Mouse (Mus musculus) kidney, postnatal 14 days (tissue): ENCODE data around the gene Amhr2.

Source experiments
- DNase-seq: peaks from one replicate; pipeline ENCODE4 v3.0.0; 2022; ENCODE audit warnings: mixed read lengths

Amhr2 gene

DNA sequence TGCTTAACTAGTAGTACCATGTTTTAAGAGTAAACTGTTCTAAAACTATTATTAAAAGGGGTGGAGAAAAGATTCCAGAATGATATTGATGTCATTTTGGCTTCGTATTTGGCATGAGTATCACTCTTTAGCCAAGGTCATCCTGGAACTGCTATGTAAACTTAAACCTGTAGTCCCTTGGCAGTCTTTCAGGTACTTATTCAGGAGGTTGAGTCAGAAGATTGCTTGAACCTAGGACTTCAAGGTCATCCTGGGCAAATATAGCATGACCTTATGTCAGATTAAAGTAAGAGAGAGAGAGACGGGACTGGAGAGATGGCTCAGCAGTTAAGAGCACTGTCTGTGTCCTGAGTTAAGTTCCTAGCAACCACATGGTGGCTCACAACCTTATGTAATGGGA lies 20.5 kb upstream of the Amhr2 start:
- no peak for DNase-seq

- no peak for DNase-seq
These were observed 18.2 kb upstream of the Amhr2 start for GRCm38 (mm10) chr15:102426963-102427362.

DNA sequence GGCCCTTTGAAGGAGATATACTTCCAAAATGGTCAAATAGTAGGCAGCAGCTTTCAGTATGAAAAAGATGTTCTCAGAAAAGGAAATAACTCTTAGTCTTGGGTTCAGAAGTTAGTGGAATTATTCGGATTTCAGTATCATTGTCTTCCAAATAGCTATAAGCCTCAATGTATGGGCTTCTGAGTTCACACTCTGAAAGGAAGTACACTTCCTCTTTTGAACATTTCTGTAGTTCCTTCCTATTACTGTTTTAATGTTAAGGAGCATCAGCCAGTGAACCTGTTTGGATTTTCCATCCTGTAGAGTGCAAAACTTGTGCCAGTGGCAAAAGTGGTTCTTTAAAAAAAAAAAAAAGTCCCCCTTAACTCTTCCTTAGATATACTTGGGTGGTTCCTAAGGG lies 13.1 kb upstream of the Amhr2 start:
- no peak for DNase-seq

- no peak for DNase-seq
These were observed 12.0 kb upstream of the Amhr2 start for GRCm38 (mm10) chr15:102433173-102433572.

- DNase-seq: peak; percentile 87
These were observed 2.7 kb upstream of the Amhr2 start for GRCm38 (mm10) chr15:102442490-102442889.

DNA sequence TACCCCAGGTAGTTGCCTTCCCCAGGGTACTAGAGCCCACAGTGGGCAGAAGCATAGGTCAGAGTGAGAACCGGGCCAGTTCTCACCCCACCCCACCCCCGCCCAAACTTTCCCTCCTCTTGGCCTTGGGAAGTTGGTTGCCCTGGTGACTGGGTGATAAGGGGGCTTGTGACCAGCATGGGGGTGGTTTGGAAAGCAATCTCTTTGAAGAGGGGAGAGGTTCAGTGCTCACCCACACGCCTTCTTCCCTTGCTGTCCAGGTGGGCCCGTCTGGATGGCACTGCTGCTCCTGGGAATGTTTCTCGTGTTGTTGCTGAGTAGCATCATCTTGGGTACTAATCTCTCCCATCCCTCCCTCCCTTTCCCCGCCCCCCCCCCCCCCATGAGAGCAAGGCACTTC lies 1.3 kb downstream of the Amhr2 start:
- no peak for DNase-seq

DNA sequence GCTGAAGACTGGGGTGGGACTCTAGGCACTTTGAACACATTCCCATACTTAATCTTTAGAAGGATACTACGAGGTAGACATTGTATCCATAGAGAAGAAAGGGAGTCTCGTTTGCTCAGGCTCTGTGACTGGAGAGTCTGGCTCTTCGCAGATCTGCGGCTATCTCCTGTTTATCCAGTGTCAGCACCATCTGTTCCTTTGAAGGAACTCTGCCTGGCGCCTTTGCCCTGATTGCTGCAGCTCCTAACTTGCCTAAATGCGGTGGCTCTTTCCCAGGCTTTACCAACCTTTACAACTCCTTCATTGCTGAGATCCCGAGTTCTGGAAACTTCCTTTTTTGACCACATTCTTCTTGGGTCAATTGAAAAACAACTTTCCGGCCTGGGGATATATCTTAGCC lies 4.2 kb downstream of the Amhr2 start:
- no peak for DNase-seq

GRCm38 (mm10) chr15:102450928-102451327 lies 5.8 kb downstream of the Amhr2 start:
- DNase-seq: peak; percentile 29

GRCm38 (mm10) chr15:102451666-102452430 lies 6.7 kb downstream of the Amhr2 start:
- no peak for DNase-seq

DNA sequence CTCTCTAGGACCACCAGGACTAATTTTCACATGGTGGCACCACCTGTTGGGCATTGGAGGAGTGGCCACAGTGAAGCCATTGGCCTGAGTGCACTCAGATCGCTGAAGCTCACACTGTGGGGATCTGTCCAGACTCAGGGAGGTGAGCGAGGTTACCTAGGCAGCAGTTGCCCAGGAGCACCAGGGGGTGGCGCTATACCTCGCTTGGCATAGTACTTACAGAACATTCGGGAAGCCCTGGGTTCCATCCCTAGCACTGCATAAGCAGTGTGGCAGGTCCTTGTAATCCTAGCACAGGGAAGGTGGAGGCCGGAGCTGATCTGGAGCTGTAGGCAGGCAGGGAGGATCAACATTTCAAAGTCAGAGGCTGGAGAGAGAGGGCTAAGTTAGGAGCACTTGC lies 10.8 kb downstream of the Amhr2 start:
- no peak for DNase-seq

GRCm38 (mm10) chr15:102458050-102458736 lies 13.0 kb downstream of the Amhr2 start:
- DNase-seq: no peak

- DNase-seq: peak; percentile 96
These were observed 13.7 kb downstream of the Amhr2 start, which contains the start of gene Prr13 for GRCm38 (mm10) chr15:102458904-102459317. Gene Prr13 (plus strand): TSS chr15:102459028.

DNA sequence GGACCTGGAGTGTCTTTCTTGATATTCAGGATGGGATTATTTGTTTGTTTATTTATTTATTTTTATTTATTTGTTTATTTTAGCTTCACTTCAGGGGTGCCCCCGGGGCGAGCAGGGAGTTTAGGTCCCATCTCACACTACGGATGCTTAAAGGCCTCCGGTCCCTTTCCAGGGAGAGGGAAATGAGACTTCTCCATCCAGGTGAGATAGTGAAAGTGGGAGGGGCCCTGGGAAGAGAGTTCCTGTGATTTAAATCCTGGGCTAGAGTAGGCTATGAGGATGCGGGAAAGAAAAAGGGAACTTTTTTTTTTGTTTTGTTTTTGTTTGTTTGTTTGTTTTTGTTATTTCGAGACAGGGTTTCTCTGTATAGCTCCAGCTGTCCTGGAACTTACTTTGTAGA lies 14.2 kb downstream of the Amhr2 start:
- DNase-seq: no peak

- no peak for DNase-seq
These were observed 14.7 kb downstream of the Amhr2 start for GRCm38 (mm10) chr15:102459847-102460246.

DNA sequence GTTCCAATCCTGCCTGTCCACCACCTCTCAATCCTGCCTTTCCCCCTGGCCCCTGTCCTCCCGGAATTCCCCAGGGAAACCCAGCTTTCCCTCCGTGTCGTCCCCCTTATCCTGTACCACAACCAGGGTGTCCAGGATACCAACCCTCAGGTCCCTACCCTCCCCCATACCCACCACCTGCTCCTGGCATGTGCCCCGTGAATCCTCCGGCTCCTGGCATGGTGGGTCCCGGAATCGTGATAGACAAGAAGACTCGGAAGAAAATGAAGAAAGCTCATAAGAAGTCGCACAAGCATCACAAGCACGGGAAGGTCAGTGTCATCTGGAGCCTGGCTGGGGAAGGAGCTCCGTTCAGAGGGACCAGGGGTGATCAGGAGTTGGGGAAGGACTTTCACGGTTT lies 15.2 kb downstream of the Amhr2 start:
- DNase-seq: no peak

GRCm38 (mm10) chr15:102460971-102461370 lies 15.8 kb downstream of the Amhr2 start:
- DNase-seq: no peak

GRCm38 (mm10) chr15:102461430-102462075 lies 16.4 kb downstream of the Amhr2 start:
- DNase-seq: no peak

DNA sequence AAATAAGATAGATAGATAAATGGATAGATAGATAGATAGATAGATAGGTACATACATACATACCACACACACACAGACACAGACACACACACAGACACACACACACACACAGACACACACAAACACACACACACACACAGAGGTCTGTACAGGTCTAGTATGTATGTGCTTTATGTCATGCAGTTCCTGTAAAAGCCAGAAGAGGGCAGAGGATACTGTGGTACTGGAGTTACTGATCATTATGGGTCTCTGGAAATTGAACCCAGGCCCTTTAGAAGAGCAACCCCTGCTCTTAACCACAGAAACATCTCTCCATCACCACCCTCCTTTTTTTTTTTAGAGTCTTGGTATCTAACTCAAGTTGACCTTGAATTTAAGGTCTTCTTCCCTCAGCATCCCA lies 18.5 kb downstream of the Amhr2 start:
- peak; percentile 36 for DNase-seq

- no peak for DNase-seq
These were observed 23.7 kb downstream of the Amhr2 start for GRCm38 (mm10) chr15:102468675-102469370.

DNA sequence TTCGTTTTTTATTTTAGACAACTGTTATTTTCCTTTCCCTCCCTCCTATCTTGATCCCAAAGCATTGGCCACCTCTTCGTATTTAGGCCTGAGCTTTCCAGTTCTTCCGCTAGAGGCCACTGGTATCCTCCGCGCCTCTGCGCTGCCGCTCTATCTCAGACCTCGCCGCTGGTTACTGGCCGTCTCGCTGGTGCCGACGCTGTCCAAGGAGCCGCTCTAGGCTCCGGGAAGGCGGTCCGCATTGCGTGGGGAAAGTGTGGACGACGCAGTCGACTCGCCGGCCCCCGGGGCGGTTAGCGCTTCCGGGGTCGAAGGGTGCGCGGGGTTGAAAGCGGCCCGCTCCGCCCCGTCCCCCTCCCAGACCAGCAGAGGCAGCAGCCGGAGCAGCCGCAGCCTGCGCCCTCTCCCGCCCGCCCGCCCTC lies 25.0 kb downstream of the Amhr2 start, which contains the start of gene Pcbp2:
TSS of gene Pcbp2 (plus strand) at position 357 of the 422 bp plus-strand sequence.
- DNase-seq: peak; percentile 97

GRCm38 (mm10) chr15:102470605-102471294 lies 25.6 kb downstream of the Amhr2 start:
- DNase-seq: peak; percentile 92

DNA sequence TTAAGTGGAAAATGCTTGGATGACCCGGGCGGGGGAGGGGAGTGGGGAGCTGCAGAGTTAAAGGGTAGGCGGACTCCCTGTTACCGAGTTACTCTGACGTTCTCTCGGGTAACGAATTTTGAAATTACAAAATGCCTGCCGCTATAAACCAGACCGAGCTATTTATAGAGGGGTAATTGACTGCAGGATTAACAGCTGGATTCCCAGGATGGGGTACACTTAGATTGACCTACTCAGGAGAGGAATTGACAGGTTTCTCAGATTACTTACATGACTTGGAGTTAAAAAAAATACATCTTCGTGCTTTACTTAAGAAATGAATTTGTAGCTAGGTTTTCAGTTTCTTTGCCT lies 26.1 kb downstream of the Amhr2 start:
- no peak for DNase-seq

DNA sequence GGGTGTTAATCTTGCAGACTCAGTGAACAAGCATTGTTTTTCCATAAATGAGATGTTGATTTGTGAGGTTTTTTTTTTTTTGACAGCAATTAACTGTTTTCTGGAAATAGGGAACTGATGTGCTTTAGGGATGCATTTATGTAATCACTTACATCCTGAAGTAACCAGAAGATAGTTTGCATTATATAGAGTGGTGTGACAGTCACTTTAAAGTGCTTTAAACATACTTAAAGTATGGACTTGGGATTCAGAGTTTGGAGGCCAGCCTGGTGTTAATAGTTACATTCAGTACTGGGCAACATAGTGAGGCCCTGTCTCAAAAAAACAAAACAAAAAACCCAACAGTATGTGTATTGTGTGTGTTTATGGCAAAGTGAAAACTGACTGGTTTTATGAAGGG lies 26.6 kb downstream of the Amhr2 start:
- DNase-seq: no peak
